Mouse (Mus musculus) erythroblast, adult 5-6 weeks (primary cell): ENCODE data around the gene Arpc2. TPM values are rescaled to one million over a fixed set of nuclear protein-coding genes. Genes with fewer than 3 reads are reported as not detected.
A peak's percentile ranks its signal among the peaks of the same experiment; 100 is the strongest.

Experiments
- ATAC-seq: replicated peaks from 2 replicates; pipeline ENCODE4 v1.8.0; 2016; ENCODE audit warnings: moderate number of reproducible peaks, mild to moderate bottlenecking, moderate TSS enrichment, inconsistent platforms; ENCODE audit not compliant: poor library complexity, low FRiP score, severe bottlenecking
- total RNA-seq, 2 experiments: library from RNA; stranded (forward) in 1 of 2; stranded (reverse) in 1 of 2; fragments of 150-400 nt in 1 of 2; fragments of 200-764, 138-1000 nt in 1 of 2; gene quantifications; 2 replicates each; pipeline versions ENCODE4 v1.2.3 to v1.2.4; 2015 to 2017; ENCODE audit warnings: low replicate concordance in 2 of 2

Arpc2 gene
- total RNA-seq, 2 experiments from 2014 or later: 152 to 283 TPM

DNA sequence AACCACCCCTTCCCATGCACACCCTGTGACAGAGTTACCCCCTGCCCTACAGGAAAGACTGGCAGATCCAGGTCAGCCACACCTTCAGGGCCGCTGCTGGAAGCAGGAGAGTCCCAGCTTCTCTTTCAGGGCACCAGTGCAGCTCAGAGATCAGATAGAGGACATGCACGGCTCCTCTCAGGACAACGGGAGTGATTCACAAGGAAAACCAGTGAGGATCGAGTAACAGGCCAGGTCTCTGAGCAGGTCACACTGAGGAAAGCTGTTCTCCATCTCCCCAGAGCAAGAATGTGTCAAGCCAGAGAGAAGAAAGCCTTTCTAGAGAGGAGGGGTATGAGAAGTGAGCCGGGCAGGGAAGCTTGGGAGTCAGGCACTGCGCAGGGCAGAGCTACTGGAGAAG, 60.6 kb downstream of the Arpc2 start:
- no peak for ATAC-seq

GRCm38 (mm10) chr1:74297269-74297668, 61.4 kb downstream of the Arpc2 start:
- no peak for ATAC-seq

GRCm38 (mm10) chr1:74298157-74298750, 62.4 kb downstream of the Arpc2 start:
- no peak for ATAC-seq

DNA sequence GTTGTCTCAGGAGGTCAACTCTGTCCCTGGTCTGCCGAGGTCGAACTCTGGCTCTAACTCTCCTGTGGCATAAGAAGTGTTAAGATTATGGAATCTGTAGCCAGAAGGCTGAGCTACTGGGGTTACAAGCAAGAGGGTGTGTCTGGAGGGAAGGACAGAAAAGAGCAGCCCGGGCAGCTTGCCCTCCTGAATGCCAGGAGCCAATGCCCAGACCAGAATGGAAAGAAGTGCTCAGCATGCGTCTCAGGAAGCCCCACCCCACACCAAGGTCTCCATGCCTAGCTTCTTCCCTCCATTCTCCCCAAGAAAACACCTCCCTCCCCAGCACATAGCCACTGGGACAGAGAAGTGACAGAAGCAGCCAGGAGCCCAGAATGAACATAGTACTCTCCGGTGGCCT, 63.1 kb downstream of the Arpc2 start:
- no peak for ATAC-seq

- ATAC-seq: no peak
Measured at GRCm38 (mm10) chr1:74300347-74301110, 64.6 kb downstream of the Arpc2 start.

GRCm38 (mm10) chr1:74302229-74302628, 66.3 kb downstream of the Arpc2 start:
- ATAC-seq: no peak

DNA sequence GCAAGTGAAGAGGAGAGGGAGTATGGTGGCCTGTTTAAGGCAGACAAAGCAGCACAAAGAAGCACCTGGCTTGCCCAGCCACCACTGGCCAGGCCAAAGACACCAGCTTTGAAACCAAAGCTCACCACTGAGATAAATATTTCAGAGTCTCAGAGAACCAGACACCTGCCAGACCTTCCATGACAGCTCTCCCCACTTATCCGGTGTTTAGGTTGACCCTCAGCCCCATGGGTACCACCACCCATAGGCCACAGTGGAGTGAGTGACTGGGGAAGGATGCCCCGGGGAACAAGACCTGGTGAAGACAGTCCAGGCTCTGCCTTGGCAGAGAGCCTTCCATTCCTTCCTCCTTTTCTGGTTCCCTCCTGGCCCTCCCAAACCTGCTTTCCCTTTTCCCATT, 67.0 kb downstream of the Arpc2 start:
- no peak for ATAC-seq

GRCm38 (mm10) chr1:74303509-74304338, 67.8 kb downstream of the Arpc2 start:
- peak; percentile 84 for ATAC-seq

- ATAC-seq: peak; percentile 22; the same call in 1 of the 2 replicates
Measured at GRCm38 (mm10) chr1:74304339-74304790, 68.5 kb downstream of the Arpc2 start.

DNA sequence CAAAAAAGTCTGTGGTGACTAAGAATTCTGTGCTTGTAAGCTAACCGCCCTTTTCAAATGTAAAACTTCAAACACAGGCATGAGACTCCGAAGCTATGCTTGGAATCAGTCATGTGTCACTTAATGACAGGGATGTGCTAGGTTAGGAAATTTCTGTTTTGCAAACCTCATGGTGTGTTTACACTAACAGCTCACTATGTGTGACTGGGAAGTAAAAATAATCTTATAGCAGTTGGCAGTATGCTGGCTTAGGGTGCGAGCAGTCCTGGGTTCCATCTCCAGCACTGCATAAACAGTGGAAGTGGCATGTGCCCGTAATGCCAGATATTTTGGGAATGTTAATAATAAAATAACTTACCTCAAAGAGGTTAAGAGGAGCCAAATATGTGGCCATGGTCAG, 69.1 kb downstream of the Arpc2 start:
- no peak for ATAC-seq

DNA sequence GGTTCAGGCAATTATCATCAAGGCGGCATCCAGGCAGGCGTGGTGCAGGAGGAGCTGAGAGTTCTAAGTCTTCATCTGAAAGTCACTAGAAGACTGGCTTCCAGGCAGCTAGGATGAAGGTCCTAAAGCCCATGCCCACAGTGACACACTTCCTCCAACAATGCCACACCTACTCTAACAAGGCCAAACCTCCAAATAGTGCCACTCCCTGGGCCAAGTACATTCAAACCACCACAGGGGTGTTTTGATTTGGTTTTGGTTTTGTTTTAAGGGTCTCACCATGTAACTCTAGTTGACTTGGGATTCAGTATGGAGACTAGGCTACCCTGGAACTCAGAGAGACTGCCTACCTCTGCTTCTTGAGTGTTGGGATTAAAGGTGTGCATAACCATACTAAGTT, 69.6 kb downstream of the Arpc2 start, which contains the start of gene Tmbim1:
TSS of gene Tmbim1 (minus strand) at position 101 of the 400 bp plus-strand sequence.
- ATAC-seq: no peak

GRCm38 (mm10) chr1:74307146-74307545, 71.3 kb downstream of the Arpc2 start:
- no peak for ATAC-seq

DNA sequence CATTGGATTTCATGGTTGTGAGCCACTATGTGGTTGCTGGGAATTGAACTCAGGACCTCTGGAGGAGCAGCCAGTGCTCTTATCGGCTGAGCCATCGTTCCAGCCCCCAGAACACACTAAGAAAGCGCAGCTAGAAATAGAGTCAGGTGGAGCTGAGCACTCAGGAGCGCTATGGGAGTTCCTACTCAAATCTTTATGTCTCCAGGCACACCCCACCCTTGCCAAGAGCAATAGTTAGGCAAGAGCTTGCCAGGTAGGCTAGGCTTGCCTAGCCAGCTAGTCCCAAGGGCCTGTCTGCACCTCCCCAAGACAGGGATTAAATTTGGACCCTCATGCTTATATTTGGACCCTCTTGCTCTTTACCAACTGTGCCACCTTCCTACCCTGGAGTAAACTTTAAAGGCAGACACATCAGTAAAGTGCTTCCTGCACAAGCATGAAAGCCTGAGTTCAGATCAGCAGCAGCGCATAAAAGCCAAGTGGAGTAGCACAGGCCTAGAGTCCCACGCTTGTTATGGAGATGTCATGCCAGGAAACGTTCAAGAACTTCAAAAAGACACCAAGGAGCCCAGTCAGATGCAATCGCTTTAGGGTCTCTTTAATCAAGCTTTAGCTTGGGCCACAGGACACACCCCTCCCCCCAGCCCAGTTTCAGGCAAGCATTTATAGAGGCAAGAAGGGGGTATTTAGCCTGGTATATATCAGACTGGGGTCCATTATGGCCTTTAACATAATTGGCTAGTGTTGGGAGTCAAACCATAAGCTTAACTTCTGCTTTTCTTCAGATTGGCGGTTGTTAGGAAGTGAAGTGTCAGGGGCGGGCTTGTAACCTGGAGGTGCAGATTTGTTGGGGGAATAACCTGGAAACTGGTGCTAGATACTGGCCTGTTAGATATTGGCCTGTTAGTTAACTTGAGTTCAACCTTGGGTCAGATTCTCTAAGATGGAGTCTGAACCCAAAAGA, 72.4 kb downstream of the Arpc2 start:
- no peak for ATAC-seq

DNA sequence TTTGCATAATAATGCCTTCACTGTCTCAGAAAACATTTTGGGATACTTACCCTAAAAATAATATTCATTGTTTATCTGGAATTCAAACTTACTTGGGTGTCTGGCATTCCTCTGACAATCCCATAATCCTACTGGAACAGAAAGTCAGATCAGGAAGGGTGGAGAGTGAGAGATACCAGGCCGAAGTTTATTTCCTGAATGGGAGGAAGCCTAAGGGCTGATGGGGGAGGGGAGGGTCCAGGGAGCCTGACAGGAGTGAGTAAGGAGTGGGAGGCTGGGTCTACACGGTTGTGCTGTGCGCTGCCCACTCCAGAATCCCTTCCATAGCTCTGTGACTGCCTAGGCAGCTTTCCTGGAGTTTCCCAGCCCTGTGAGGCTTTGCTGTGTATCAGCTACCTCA, 73.9 kb downstream of the Arpc2 start:
- ATAC-seq: no peak

GRCm38 (mm10) chr1:74313049-74313692, 77.3 kb downstream of the Arpc2 start:
- ATAC-seq: peak; percentile 67; the same call in 1 of the 2 replicates

GRCm38 (mm10) chr1:74314796-74315195, 78.9 kb downstream of the Arpc2 start:
- no peak for ATAC-seq

GRCm38 (mm10) chr1:74316114-74316827, 80.4 kb downstream of the Arpc2 start:
- ATAC-seq: no peak
